In genomic region chr9:62188379-62188778, GRCm38 (mm10) we compare ENCODE assay signal across 22 mouse cellular contexts.
A peak's percentile ranks its signal among the peaks of the same experiment; 100 is the strongest.
DNase-seq lines count a peak whose midpoint lies in the region; ATAC-seq and TF ChIP-seq lines count a peak whose summit lies in the region.
"Had no signal": no experiment of that assay in that cellular context is flagged by ENCODE, and none has a peak within 500 bp of the region (broad histone marks: within the 10 kb centered on the region; RNA-seq: fewer than 3 reads in every experiment).

No protein-coding gene starts in this region.

- H3K27me3 ChIP-seq in hindbrain, embryonic 15.5 days, result no peaks in the 10 kb centered on the region
- peaks cover 18% of the 10 kb centered on the region; the same call in 1 of the 2 replicates for H3K27me3 ChIP-seq in hindbrain, embryonic 10.5 days (ENCODE audit: insufficient read depth, poor library complexity, severe bottlenecking)
- no peaks in the 10 kb centered on the region for H3K27me3 ChIP-seq in hindbrain, embryonic 16.5 days (replicated peaks; ENCODE audit: control insufficient read depth, insufficient read depth, low read length)
- H3K27me3 ChIP-seq: forebrain, embryonic 13.5 days; limb, embryonic 15.5 days had no signal

- H3K9me3 ChIP-seq in hindbrain, embryonic 15.5 days, result no peaks in the 10 kb centered on the region
- no peaks in the 10 kb centered on the region for H3K9me3 ChIP-seq in hindbrain, embryonic 10.5 days
- H3K9me3 ChIP-seq in hindbrain, embryonic 16.5 days (ENCODE audit: control insufficient read depth, low read length), result no peaks in the 10 kb centered on the region
- H3K9me3 ChIP-seq: embryonic facial prominence, embryonic 10.5 days; forebrain, embryonic 13.5 days; G1E; limb, embryonic 15.5 days had no signal

- peaks cover 50% of the 10 kb centered on the region for H3K4me1 ChIP-seq in hindbrain, embryonic 15.5 days (replicated peaks)
- H3K4me1 ChIP-seq in hindbrain, embryonic 10.5 days (replicated peaks), result peaks cover 62% of the 10 kb centered on the region
- H3K4me1 ChIP-seq in hindbrain, embryonic 16.5 days (ENCODE audit: control insufficient read depth, insufficient read depth, low read depth, low read length), result peaks cover 33% of the 10 kb centered on the region

- no peak for TF ChIP-seq POLR2A in brain, embryonic 14.5 days (IDR thresholded peaks at IDR 0.05; ENCODE audit: borderline replicate concordance, extremely low read depth, insufficient read depth, insufficient read length, poor library complexity, severe bottlenecking)

- no peak overlapping the region for H3K4me2 ChIP-seq in hindbrain, embryonic 15.5 days
- H3K4me2 ChIP-seq in hindbrain, embryonic 16.5 days (ENCODE audit: low read length), result no peak overlapping the region
- H3K4me2 ChIP-seq: forebrain, embryonic 13.5 days; limb, embryonic 15.5 days had no signal

- no peak overlapping the region for H3K4me3 ChIP-seq in hindbrain, embryonic 15.5 days
- H3K4me3 ChIP-seq in hindbrain, embryonic 10.5 days, result no peak overlapping the region
- H3K4me3 ChIP-seq in hindbrain, embryonic 16.5 days (ENCODE audit: low read length), result no peak overlapping the region
- H3K4me3 ChIP-seq: embryonic facial prominence, embryonic 10.5 days; forebrain, embryonic 13.5 days; limb, embryonic 15.5 days had no signal

- 44% methylated on average over 3 of the region's 3 CpGs for WGBS in hindbrain, embryonic 15.5 days
- WGBS in hindbrain, embryonic 10.5 days, result 80% methylated on average over 3 of the region's 3 CpGs
- WGBS in hindbrain, embryonic 16.5 days, result 47% methylated on average over 3 of the region's 3 CpGs

- DNase-seq in hindbrain, embryonic 10.5 days (ENCODE audit: low spot score), result no peak
- peak; percentile 27 for DNase-seq in brain, embryonic 14.5 days (ENCODE audit: low read depth)
- peak; percentile 94 for DNase-seq in cerebellum, adult 9-10 months
- no peak for DNase-seq in spleen, adult 12 weeks (ENCODE audit: low spot score)
- DNase-seq in adrenal gland, adult 8-10 months, result no peak
- DNase-seq: adrenal gland, postnatal 25 days; heart, adult 18-20 months; layer of hippocampus, postnatal 36 days; liver, postnatal 0 days; lung, postnatal 10 days; midbrain, embryonic 14.5 days; spleen, adult 18-20 months; thymus, postnatal 25 days had no signal

- no peak overlapping the region for H3K9ac ChIP-seq in hindbrain, embryonic 15.5 days
- no peak overlapping the region for H3K9ac ChIP-seq in hindbrain, embryonic 16.5 days (ENCODE audit: low read depth, low read length)
- H3K9ac ChIP-seq: forebrain, embryonic 13.5 days; limb, embryonic 15.5 days; liver, postnatal 0 days had no signal

- peak; percentile 71 for ATAC-seq in hindbrain, embryonic 15.5 days (ENCODE audit: low FRiP score, low read depth)
- ATAC-seq in hindbrain, embryonic 16.5 days, result peak; percentile 34
- ATAC-seq: activated CD4-positive, CD25-positive, alpha-beta regulatory T cell, adult 4 months; forebrain, embryonic 13.5 days; intestine, postnatal 0 days; liver, postnatal 0 days had no signal

- H3K27ac ChIP-seq in hindbrain, embryonic 15.5 days (replicated peaks), result 0 out of 2 replicates have a peak overlapping the region, but pooled peaks have one; percentile 16
- no peak overlapping the region for H3K27ac ChIP-seq in hindbrain, embryonic 10.5 days
- peak overlapping the region; percentile 40 for H3K27ac ChIP-seq in hindbrain, embryonic 16.5 days (ENCODE audit: low read depth, low read length)
- H3K27ac ChIP-seq: embryonic facial prominence, embryonic 10.5 days; forebrain, embryonic 13.5 days; kidney, postnatal 0 days; limb, embryonic 15.5 days had no signal

- no peak for TF ChIP-seq CTCF in brain, embryonic 14.5 days (IDR thresholded peaks at IDR 0.05; ENCODE audit: borderline replicate concordance, extremely low read depth, insufficient read depth, insufficient read length)

- no peaks in the 10 kb centered on the region for H3K36me3 ChIP-seq in hindbrain, embryonic 15.5 days
- no peaks in the 10 kb centered on the region for H3K36me3 ChIP-seq in hindbrain, embryonic 10.5 days
- H3K36me3 ChIP-seq in hindbrain, embryonic 16.5 days (ENCODE audit: control insufficient read depth, insufficient read depth, low read length), result no peaks in the 10 kb centered on the region
- H3K36me3 ChIP-seq: embryonic facial prominence, embryonic 10.5 days; G1E; limb, embryonic 15.5 days had no signal

Comparison
In these comparisons a context has a peak if more than half of its experiments do, and no peak if none do; other contexts are left out.
1. DNase-seq: peak in brain, embryonic 14.5 days (single experiment) and cerebellum, adult 9-10 months (single experiment); none in hindbrain, embryonic 10.5 days (single experiment), spleen, adult 12 weeks (single experiment) and adrenal gland, adult 8-10 months (single experiment).